Mouse (Mus musculus): Measurements from ENCODE around the gene Dph5.
A peak's percentile ranks its signal among the peaks of the same experiment; 100 is the strongest.
"Not testable (repeated sequence)": the region's sequence is repeated elsewhere in the genome, so short reads cannot be mapped to it uniquely, and the experiment has no call there.

Gene Dph5

GRCm38 (mm10) chr3:115892341-115892740 lies 4.7 kb downstream of the Dph5 start:
- DNase-seq (ENCODE audit: low spot score in 2 of 2): no peak

- DNase-seq (ENCODE audit: low spot score in 2 of 2): no peak
Observed at GRCm38 (mm10) chr3:115893166-115893565, 5.5 kb downstream of the Dph5 start.

- DNase-seq (ENCODE audit: low spot score in 2 of 2): no peak
Observed at GRCm38 (mm10) chr3:115898354-115898948, 10.8 kb downstream of the Dph5 start.

GRCm38 (mm10) chr3:115902301-115902956 lies 14.8 kb downstream of the Dph5 start:
- no peak for DNase-seq (ENCODE audit: low spot score in 2 of 2)

- DNase-seq (ENCODE audit: low spot score in 2 of 2): no peak
Observed at GRCm38 (mm10) chr3:115905067-115905466, 17.4 kb downstream of the Dph5 start.

DNA sequence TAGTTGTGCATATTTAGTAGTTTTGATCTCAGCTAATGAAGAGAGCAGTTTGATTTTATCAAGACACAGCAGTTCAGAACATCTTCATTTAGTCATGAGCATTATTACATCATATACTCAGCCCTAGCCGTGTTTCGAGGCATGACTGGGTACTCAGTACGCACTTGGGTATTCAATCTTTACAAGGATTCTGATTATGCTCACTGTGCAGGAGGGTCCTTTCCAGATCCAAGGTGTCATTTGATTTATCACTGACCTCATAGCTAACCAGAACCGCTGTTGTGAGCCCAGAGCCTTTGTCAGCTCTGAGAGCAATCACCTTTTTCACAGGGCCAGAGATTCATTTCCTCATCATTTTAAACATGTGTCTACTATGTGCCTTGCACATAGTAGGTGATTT lies 17.9 kb downstream of the Dph5 start:
- no peak for DNase-seq (ENCODE audit: low spot score in 2 of 2)

- DNase-seq (ENCODE audit: low spot score in 2 of 2): not testable (repeated sequence)
Observed at GRCm38 (mm10) chr3:115907406-115907805, 19.8 kb downstream of the Dph5 start.

- no peak for DNase-seq (ENCODE audit: low spot score in 2 of 2)
Observed at GRCm38 (mm10) chr3:115924401-115925190, 37.0 kb downstream of the Dph5 start.

- DNase-seq (ENCODE audit: low spot score in 2 of 2): no peak
Observed at GRCm38 (mm10) chr3:115926531-115926930, 38.9 kb downstream of the Dph5 start.

DNA sequence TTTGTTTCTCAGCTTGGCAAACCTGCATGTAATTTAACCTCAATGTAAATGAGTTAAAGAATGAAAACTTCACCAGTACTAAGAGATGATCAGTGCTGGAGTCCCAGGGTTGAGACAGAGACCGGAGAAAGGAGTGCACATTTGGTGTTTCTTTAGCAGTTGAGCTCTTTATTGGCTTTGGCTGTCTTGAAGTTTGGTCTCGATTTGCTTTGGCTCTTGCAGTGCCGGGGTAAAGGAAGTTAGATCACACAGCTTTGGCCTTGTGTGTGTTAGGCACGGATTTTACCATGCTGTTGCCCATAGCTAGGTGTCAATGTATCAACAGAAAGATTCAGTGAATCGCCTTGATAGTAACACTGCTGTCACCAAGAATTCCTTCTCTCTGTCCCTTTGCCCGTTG lies 44.1 kb downstream of the Dph5 start:
- no peak for DNase-seq (ENCODE audit: low spot score in 2 of 2)

- DNase-seq (ENCODE audit: low spot score in 2 of 2): peak; percentile 65 to 76
Observed at GRCm38 (mm10) chr3:115933293-115934186, 45.9 kb downstream of the Dph5 start.

GRCm38 (mm10) chr3:115936734-115937599 lies 49.3 kb downstream of the Dph5 start:
- DNase-seq (ENCODE audit: low spot score in 2 of 2): peak in 1 of 2 experiments; percentile 23

DNA sequence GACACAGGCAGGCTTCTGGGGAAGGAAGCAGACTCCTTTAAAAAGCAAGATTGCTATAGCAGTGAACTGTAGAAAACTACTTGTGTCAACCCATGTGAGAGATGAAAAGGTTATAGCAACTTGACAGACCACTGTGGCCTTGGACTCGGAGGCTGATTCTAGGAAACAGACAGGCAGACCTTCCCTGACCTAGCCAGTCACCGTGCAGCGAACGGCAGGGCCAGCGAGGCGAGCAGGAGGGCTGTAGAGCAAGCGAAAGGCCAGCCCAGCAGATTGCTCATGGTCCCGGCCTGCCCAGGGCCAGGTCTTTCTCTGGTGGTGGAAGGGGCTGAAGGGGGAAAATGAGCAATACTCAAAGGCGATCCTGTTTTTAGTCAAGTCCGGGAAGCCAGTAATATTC lies 50.2 kb downstream of the Dph5 start:
- no peak for DNase-seq (ENCODE audit: low spot score in 2 of 2)

GRCm38 (mm10) chr3:115940510-115940909 lies 52.9 kb downstream of the Dph5 start:
- DNase-seq (ENCODE audit: low spot score in 2 of 2): no peak

DNA sequence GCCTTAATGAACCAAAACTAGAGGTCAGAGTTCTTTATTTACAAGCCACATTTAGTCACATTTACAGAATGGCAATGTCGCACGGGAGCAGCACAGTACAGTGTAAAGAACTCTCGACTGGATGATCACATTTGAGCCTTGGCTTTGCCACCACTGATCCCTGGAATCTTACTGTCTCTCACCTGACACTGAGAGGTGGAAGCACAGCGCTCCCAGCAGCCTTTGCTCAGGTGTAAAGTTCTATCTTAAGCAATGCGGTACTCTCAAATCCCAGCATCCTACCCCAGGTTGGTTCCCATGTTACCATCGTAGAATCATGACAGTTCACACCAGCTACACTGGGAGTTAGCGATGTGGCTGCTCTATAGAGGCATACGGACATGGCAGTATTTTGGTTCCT lies 53.8 kb downstream of the Dph5 start:
- DNase-seq (ENCODE audit: low spot score in 2 of 2): no peak

GRCm38 (mm10) chr3:115944376-115944775 lies 56.7 kb downstream of the Dph5 start:
- DNase-seq (ENCODE audit: low spot score in 2 of 2): no peak

GRCm38 (mm10) chr3:115946272-115946671 lies 58.6 kb downstream of the Dph5 start:
- no peak for DNase-seq (ENCODE audit: low spot score in 2 of 2)

- no peak for DNase-seq (ENCODE audit: low spot score in 2 of 2)
Observed at GRCm38 (mm10) chr3:115949220-115949920, 61.7 kb downstream of the Dph5 start.

DNA sequence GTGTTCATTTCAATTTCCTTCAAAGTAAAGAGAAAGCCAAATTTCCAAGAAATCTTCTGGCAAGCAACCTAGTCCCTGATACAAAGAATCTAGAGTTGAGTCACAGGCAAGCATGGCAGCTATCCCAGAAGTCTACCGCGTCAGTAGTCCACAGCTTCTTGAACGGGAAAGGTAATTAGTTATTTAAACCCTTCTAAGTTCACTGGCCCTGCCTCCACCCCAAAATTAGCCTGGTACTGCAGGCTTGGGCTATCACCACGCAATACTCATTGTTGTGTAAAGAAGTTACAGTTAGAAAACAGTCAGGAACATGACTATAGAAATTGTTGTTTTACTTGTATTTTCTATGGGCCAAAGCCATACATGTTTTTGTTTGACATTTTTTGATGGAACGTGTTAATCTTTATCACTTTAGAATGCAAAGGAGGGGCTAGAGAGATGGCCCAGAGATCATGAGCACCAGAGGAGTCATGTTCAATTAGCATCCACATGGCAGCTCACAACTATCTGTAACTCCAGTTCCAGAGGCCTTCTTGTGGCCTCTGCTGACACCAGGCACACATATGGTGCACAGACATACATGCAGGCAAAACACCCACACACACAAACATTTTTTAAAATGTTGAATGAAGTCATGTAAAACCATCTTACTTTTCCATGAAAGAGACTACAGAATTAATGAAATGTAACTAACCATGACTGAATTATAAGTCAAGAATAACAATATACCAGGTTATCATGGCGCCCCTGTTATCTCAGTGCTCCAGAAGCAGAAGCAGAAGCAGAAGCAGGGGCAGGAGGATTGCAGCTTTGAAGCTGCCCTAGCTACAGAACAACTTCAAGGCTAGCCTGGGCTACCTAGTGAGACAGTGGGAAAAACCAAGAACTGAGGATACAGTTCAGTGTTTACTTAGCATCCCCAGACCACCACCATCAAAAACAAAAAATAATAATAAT lies 62.6 kb downstream of the Dph5 start:
- DNase-seq (ENCODE audit: low spot score in 2 of 2): peak in 1 of 2 experiments; percentile 51
